Mouse (Mus musculus) liver, embryonic 14.5 days (tissue): Measurements from ENCODE around the gene Catip. TPM values are rescaled to one million over a fixed set of nuclear protein-coding genes. Genes with fewer than 3 reads are reported as not detected.

Experiments used
- ATAC-seq: fragments of 200-750 bp; cut with Nextera tagmentation; 2 replicates; pipeline ENCODE4 v1.8.0; 2017; ENCODE audit warnings: moderate number of reproducible peaks, mild to moderate bottlenecking, moderate library complexity; ENCODE audit not compliant: insufficient read depth
- DNase-seq, 3 experiments: peaks; one replicate each; pipeline ENCODE4 v3.0.0-alpha.2; 2012 to 2013; ENCODE audit warnings: low read depth in 3 of 3, low spot score in 3 of 3
- H3K27ac ChIP-seq: fragments of 300-500 bp; sonication (generic); 2 replicates; pipeline ENCODE4 v1.5.1; 2014; ENCODE audit warnings: moderate library complexity, mild to moderate bottlenecking, control low read depth, inconsistent platforms
- H3K27me3 ChIP-seq: fragments of 300-500 bp; sonication (generic); 2 replicates; pipeline ENCODE4 v1.6.1; 2014; ENCODE audit warnings: mild to moderate bottlenecking, low read length, moderate library complexity; ENCODE audit not compliant: control insufficient read depth, insufficient read depth
- H3K36me3 ChIP-seq: fragments of 300-500 bp; sonication (generic); replicated peaks from 2 replicates; pipeline ENCODE4 v1.6.1; 2014; ENCODE audit warnings: low read depth; ENCODE audit not compliant: control insufficient read depth, insufficient read depth
- H3K4me1 ChIP-seq, 2 experiments: fragments of 200-500 bp in 1 of 2; fragments of 300-500 bp in 1 of 2; sonication (generic) in 1 of 2; replicated peaks; 2 replicates each; pipeline ENCODE4 v1.6.1; 2012 to 2014; ENCODE audit warnings: antibody characterized with exemption in 1 of 2, inconsistent platforms in 1 of 2, low read length in 1 of 2; ENCODE audit not compliant: control insufficient read depth in 2 of 2, insufficient read depth in 2 of 2
- H3K4me2 ChIP-seq: fragments of 300-500 bp; sonication (generic); 2 replicates; pipeline ENCODE4 v1.6.1; 2014; ENCODE audit warnings: low read depth, mild to moderate bottlenecking, control low read depth, moderate library complexity
- H3K4me3 ChIP-seq, 2 experiments: fragments of 200-500 bp in 1 of 2; fragments of 300-500 bp in 1 of 2; sonication (generic) in 1 of 2; 2 replicates each; pipeline ENCODE4 v1.5.1; 2012 to 2014; ENCODE audit warnings: low read depth in 2 of 2, low read length in 2 of 2, mild to moderate bottlenecking in 2 of 2, control low read depth in 1 of 2, inconsistent platforms in 1 of 2, moderate library complexity in 1 of 2; ENCODE audit not compliant: insufficient read depth in 1 of 2
- H3K9ac ChIP-seq: fragments of 300-500 bp; sonication (generic); replicated peaks from 2 replicates; pipeline ENCODE4 v1.6.1; 2014; ENCODE audit warnings: mild to moderate bottlenecking, control low read depth, moderate library complexity
- H3K9me3 ChIP-seq: fragments of 300-500 bp; sonication (generic); 2 replicates; pipeline ENCODE4 v1.6.1; 2016; ENCODE audit warnings: low read length, mixed read lengths; ENCODE audit not compliant: control insufficient read depth
- CTCF ChIP-seq: IDR thresholded peaks from 2 replicates; pipeline ENCODE4 v1.5.1; 2016; ENCODE audit warnings: antibody characterized with exemption, low read depth, control low read depth
- EP300 ChIP-seq: IDR thresholded peaks from 2 replicates; pipeline ENCODE4 v1.6.1; 2016; ENCODE audit warnings: antibody characterized with exemption, low read depth
- WGBS: fragments of 180-500 bp; shearing (Covaris S2); extraction: QIAGEN DNeasy Blood & Tissue Kit; methylation state at CpG from one replicate; pipeline ENCODE4 v1.1.7; 2014; ENCODE audit not compliant: insufficient replicate concordance; 5-methylcytosine and 5-hydroxymethylcytosine counted together
- polyA plus RNA-seq, 2 experiments: library from polyadenylated mRNA; depleted of rRNA in 1 of 2; stranded (reverse) in 1 of 2; unstranded in 1 of 2; fragments of >200 nt; fragmentation: Nextera tagmentation in 1 of 2; extraction: Ambion mirVana in 1 of 2; gene quantifications; 2 replicates each; pipeline versions ENCODE4 v1.2.1 to v1.2.3; 2012 to 2014

The Catip gene
- polyA plus RNA-seq, 2 experiments = 0.10 TPM; not detected in 1

GRCm38 (mm10) chr1:74364270-74364669 lies 2.4 kb downstream of the Catip start:
- no peak for ATAC-seq
- Histone ChIP-seq H3K9ac (no peak overlapping the region), H3K4me3 (no peak overlapping the region), H3K27ac (no peak overlapping the region), H3K4me1 (peaks cover 0 to 9% of the 10 kb centered on the region in 2 experiments; a peak in 3 of 4 replicates), H3K27me3 (no peaks in the 10 kb centered on the region), H3K36me3 (no peaks in the 10 kb centered on the region), H3K9me3 (no peaks in the 10 kb centered on the region), H3K4me2 (no peak overlapping the region)
- DNase-seq = no peak
- 34% methylated on average over 8 of the region's 8 CpGs for WGBS
- no peak for TF ChIP-seq EP300
- no peak for TF ChIP-seq CTCF

- Histone ChIP-seq H3K4me3 (peak overlapping the region; percentile 32 to 33), H3K4me2 (peak overlapping the region; percentile 67), H3K27ac (no peak overlapping the region), H3K4me1 (peaks cover 0 to 9% of the 10 kb centered on the region in 2 experiments; a peak in 3 of 4 replicates), H3K9ac (no peak overlapping the region), H3K27me3 (no peaks in the 10 kb centered on the region), H3K9me3 (no peaks in the 10 kb centered on the region), H3K36me3 (no peaks in the 10 kb centered on the region)
- DNase-seq (peak in 1 of 3 experiments; percentile 43), ATAC-seq (peak; percentile 77)
- 7% methylated on average over 34 of the region's 34 CpGs for WGBS
- TF ChIP-seq EP300 = no peak
- peak; percentile 39 for TF ChIP-seq CTCF
Measured at GRCm38 (mm10) chr1:74367886-74368645, 6.2 kb downstream of the Catip start.

DNA sequence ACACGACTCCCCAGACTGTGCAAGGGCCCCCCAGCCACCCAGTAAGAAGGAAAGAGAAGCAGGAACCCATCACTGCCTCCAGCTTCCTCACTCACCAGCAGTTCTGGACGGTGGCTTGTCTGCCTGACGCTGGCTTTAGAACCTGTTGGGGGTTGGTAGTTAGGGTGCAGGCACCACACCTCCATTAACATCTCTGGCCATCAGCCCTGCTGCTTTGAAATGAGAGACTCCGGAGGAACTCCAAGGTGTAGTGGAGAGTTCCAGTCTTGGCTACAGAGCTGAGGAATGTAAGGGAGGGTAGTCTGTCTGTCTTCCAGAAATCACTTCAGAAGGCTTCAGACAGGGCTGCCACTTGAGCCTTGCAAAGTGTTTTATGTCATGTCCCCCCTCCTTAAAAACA lies 8.1 kb downstream of the Catip start:
- Histone ChIP-seq H3K27me3 (no peaks in the 10 kb centered on the region), H3K4me2 (no peak overlapping the region), H3K36me3 (no peaks in the 10 kb centered on the region), H3K4me1 (peaks cover 0 to 10% of the 10 kb centered on the region in 2 experiments; a peak in 2 of 4 replicates), H3K9me3 (no peaks in the 10 kb centered on the region), H3K27ac (no peak overlapping the region), H3K4me3 (no peak overlapping the region), H3K9ac (no peak overlapping the region)
- no peak for ATAC-seq
- TF ChIP-seq EP300 = no peak
- TF ChIP-seq CTCF = no peak
- no peak for DNase-seq
- 24% methylated on average over 4 of the region's 4 CpGs for WGBS

DNA sequence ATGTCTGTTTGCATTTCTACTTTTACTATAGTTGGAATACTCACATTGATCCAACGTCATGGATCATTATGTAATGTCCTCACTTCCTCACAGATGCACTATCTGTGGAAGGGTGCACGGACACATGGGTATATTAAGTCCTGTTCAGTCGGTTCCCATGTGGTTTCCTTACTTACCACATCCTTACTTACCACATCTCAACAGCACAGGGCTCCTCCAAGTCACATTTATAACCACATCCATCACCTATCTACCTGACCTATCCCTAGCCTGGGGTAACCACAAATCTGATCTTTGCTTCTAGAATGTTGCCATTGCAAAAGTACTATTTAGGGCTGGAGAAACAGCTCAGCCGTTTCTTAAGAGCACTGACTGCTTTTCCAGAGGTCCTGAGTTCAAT lies 11.5 kb downstream of the Catip start:
- Histone ChIP-seq H3K4me2 (no peak overlapping the region), H3K4me3 (no peak overlapping the region), H3K4me1 (peaks cover 0 to 9% of the 10 kb centered on the region in 2 experiments; a peak in 2 of 4 replicates), H3K9ac (no peak overlapping the region), H3K36me3 (no peaks in the 10 kb centered on the region), H3K27ac (no peak overlapping the region), H3K27me3 (no peaks in the 10 kb centered on the region), H3K9me3 (no peaks in the 10 kb centered on the region)
- 8% methylated on average over 4 of the region's 4 CpGs for WGBS
- ATAC-seq = no peak
- TF ChIP-seq CTCF = no peak
- no peak for DNase-seq

GRCm38 (mm10) chr1:74374980-74375379 lies 13.1 kb downstream of the Catip start, which contains the start of gene Slc11a1:
Gene Slc11a1, plus strand, starts transcription at chr1:74375195.
- 37% methylated on average over 8 of the region's 8 CpGs for WGBS
- no peaks in the 10 kb centered on the region for H3K27me3 ChIP-seq
- H3K4me3 ChIP-seq = no peak within 1 kb of the TSS
- no peak within 1 kb of the TSS for H3K27ac ChIP-seq
- DNase-seq = no peak
- peaks cover 0 to 8% of the 10 kb centered on the region in 2 experiments; a peak in 3 of 4 replicates for H3K4me1 ChIP-seq
- H3K36me3 ChIP-seq = no peaks in the 10 kb centered on the region
- ATAC-seq = peak; percentile 26; the same call in 1 of the 2 replicates
- H3K4me2 ChIP-seq = no peak within 1 kb of the TSS
- no peaks in the 10 kb centered on the region for H3K9me3 ChIP-seq
- TF ChIP-seq CTCF = no peak
- no peak for TF ChIP-seq EP300
- H3K9ac ChIP-seq = no peak within 1 kb of the TSS
